Mouse (Mus musculus) megakaryocyte, embryonic 14.5 days (primary cell): ENCODE data around the gene Apbb1. TPM values are rescaled to one million over a fixed set of nuclear protein-coding genes. Genes with fewer than 3 reads are reported as not detected.

Experiments
- H3K27me3 ChIP-seq: replicated peaks from 2 replicates; pipeline ENCODE3; 2012; ENCODE audit warnings: inconsistent platforms
- H3K36me3 ChIP-seq: replicated peaks from 2 replicates; pipeline ENCODE3; 2012; ENCODE audit warnings: low read length, inconsistent platforms, mixed read lengths
- H3K4me1 ChIP-seq: 2 replicates; pipeline ENCODE4 v1.6.1; 2012; ENCODE audit warnings: inconsistent platforms
- H3K4me3 ChIP-seq: replicated peaks from 2 replicates; pipeline ENCODE3; 2012; ENCODE audit warnings: moderate library complexity, mild to moderate bottlenecking, inconsistent platforms
- H3K9me3 ChIP-seq: 2 replicates; pipeline ENCODE4 v1.6.1; 2012; ENCODE audit warnings: inconsistent platforms
- FLI1 ChIP-seq: IDR thresholded peaks from 2 replicates; pipeline ENCODE4 v1.6.1; 2012; ENCODE audit warnings: low read length, inconsistent platforms, mixed read lengths
- GATA1 ChIP-seq: IDR thresholded peaks from 3 replicates; pipeline ENCODE4 v1.6.1; 2012; ENCODE audit warnings: mixed read lengths, low read length, inconsistent platforms, borderline replicate concordance
- polyA plus RNA-seq: library from polyadenylated mRNA; stranded (reverse); fragments of >175 nt; gene quantifications from 2 replicates; pipeline ENCODE4 v1.2.3, GENCODE M21; 2012; ENCODE audit warnings: low replicate concordance; ENCODE audit not compliant: insufficient read depth

Gene Apbb1
- polyA plus RNA-seq, 1 experiment, result 4.3 TPM

DNA sequence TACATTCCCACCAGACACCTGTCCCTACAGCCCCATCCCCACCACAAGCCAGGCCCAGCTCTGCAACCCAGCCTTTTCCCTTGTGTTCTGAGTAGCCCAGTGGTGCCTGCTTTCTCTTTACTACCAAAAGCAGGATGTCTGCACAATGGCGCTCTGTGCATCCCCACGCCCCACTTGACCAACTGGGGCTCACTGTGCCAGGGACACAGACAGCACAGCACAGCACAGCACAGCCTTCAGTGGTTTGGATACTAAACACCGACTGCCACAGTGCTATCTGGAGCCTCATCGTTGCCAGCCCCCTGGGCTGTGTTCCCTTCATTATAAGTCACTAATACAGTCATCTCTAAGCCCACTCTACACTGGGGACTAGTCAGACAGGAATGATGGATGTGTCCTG, 6.9 kb downstream of the Apbb1 start:
- H3K4me3 ChIP-seq, result no peak overlapping the region
- TF ChIP-seq FLI1 (no peak), GATA1 (no peak)
- H3K4me1 ChIP-seq, result peaks cover 3% of the 10 kb centered on the region; the same call in 1 of the 2 replicates
- no peaks in the 10 kb centered on the region for H3K36me3 ChIP-seq
- no peaks in the 10 kb centered on the region for H3K9me3 ChIP-seq
- peaks cover 72% of the 10 kb centered on the region for H3K27me3 ChIP-seq

DNA sequence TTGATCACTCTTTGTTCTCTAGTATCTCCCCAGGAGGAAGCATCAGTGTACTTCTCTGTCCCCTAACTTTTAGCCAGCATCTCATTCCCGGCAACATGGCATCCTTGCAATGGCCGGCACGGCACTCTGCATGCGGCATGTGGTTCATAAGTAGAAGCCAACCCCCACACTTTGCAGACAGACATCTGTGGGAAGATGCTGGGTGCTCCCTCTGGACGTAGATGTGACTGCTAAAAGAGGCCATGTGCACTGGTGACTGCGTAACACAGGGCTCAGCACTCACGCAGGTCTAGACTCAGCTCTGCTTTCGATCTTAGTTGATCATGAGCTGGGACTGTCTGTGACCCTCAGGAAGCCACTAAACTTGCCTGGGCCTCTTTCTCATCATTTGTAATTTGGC, 8.5 kb downstream of the Apbb1 start:
- no peaks in the 10 kb centered on the region for H3K9me3 ChIP-seq
- no peak for TF ChIP-seq FLI1
- TF ChIP-seq GATA1, result no peak
- no peak overlapping the region for H3K4me3 ChIP-seq
- peaks cover 69% of the 10 kb centered on the region for H3K27me3 ChIP-seq
- H3K4me1 ChIP-seq, result peaks cover 3% of the 10 kb centered on the region; the same call in 1 of the 2 replicates
- no peaks in the 10 kb centered on the region for H3K36me3 ChIP-seq

DNA sequence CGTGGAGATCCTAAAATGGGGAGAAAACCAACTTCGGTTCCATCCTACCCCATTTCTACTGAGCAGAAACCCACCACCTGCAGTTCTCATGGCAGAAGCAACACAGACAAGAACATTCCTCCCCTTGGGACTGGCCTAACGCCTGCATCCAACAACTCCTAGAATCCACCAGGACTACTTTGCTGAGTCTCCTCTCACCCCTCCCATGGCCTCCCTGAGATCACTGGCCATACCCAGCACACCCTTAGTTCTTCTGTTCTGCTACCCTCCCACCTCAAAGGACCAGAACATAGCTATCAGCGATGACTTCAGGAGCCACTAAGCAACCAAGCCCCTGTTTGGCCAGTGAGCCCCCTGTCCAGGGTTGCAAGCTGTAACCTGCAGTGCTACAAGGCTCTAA, 10.7 kb downstream of the Apbb1 start:
- TF ChIP-seq FLI1, result no peak
- TF ChIP-seq GATA1, result no peak
- H3K4me3 ChIP-seq, result no peak overlapping the region
- no peaks in the 10 kb centered on the region for H3K36me3 ChIP-seq
- H3K4me1 ChIP-seq, result peaks cover 3% of the 10 kb centered on the region; the same call in 1 of the 2 replicates
- H3K9me3 ChIP-seq, result no peaks in the 10 kb centered on the region
- H3K27me3 ChIP-seq, result peaks cover 72% of the 10 kb centered on the region

DNA sequence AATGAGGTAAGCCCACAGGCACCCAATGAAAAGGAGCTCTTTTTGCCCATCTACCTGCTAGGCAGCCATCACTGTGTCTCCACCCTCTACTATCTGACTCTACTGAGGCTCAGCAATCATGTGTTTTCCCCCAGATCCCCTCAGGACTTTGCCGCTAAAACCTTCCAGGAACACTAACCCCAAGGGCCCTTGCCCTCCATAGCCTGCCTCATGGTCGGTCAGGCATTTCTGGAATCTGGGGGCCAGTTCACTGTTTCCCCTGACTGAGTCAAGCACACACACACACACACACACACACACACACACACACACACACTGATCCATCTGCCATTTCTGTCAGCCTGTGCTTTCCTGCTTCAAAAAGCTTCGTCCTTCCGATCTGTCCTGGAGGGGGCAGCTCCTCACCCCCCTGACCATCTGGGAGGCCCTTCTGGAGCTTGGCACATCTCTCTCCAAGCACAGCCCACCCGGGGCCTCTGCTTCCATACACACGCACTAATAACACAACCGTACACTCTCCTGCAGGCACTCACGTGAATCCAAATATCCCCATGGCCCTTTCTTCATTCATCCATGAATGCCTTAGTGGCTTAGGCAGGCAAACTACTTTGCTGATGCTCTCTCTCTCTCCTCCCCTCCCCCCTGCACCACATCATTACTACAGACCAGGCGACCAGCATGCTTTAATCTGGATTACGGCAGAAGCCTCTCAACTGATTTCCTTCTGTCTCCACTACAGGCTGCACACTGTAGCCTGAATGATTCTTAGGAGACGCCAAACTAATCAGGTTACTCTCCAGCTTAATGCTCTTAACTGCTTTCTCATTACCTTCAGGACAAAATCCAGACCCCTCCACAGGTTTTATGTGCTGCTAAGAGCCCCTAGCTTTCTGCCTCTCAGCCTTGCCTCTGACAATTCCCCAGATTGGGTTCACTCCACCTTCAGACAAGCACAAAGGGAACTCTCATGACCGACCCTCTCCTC, 11.6 kb downstream of the Apbb1 start:
- H3K36me3 ChIP-seq, result no peaks in the 10 kb centered on the region
- no peak overlapping the region for H3K4me3 ChIP-seq
- peaks cover 76% of the 10 kb centered on the region for H3K27me3 ChIP-seq
- TF ChIP-seq FLI1, result no peak
- TF ChIP-seq GATA1, result no peak
- peaks cover 3% of the 10 kb centered on the region; the same call in 1 of the 2 replicates for H3K4me1 ChIP-seq
- no peaks in the 10 kb centered on the region for H3K9me3 ChIP-seq

DNA sequence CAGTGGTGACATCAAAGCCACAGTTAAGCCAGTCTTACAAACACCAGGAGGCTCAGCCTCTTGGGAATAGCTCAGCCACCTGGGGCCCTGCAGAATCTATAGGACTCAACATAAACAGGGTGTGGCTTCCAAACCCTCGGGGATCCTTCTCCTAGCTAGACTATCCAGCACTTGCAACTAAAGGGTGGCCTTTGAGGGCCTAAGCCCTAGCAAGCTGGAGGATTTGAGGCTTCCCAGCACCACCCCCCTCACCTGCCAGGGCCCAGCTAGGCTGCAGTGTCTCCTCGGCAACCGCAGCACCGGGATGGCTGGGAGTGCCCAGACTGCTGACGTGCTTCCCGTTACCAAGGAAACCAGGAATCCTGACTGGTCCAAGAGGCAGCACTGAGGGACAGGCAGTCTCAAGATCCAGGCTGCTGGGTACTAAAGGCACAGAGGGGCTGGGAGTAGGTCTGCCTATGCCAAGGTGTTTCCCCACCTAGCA, 12.4 kb downstream of the Apbb1 start:
- peaks cover 74% of the 10 kb centered on the region for H3K27me3 ChIP-seq
- H3K4me1 ChIP-seq, result peaks cover 3% of the 10 kb centered on the region; the same call in 1 of the 2 replicates
- TF ChIP-seq FLI1 (no peak), GATA1 (no peak)
- no peak overlapping the region for H3K4me3 ChIP-seq
- H3K36me3 ChIP-seq, result no peaks in the 10 kb centered on the region
- no peaks in the 10 kb centered on the region for H3K9me3 ChIP-seq

DNA sequence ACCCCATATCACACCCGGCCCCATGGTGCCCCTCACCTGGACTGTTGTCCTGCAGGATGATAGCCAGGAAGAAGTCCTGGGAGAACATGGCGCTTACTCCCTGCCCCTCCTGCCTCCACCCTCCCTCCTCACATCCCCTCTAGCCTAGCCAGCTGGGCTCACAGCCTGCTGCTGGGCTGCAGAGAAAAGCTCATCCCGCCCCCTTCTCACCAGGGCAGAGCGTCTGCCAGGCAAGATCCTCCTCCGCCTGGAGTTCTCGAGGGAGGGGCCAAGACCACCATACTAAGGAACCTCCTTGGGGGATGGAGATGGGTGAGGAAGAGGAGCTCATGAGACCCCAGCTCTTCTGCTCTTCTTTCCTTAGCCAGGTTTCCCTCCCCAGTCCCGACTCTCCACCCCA, 12.9 kb downstream of the Apbb1 start:
- Histone ChIP-seq H3K4me1 (peaks cover 3% of the 10 kb centered on the region; the same call in 1 of the 2 replicates), H3K27me3 (peaks cover 69% of the 10 kb centered on the region), H3K4me3 (no peak overlapping the region), H3K9me3 (no peaks in the 10 kb centered on the region), H3K36me3 (no peaks in the 10 kb centered on the region)
- TF ChIP-seq FLI1, result no peak
- no peak for TF ChIP-seq GATA1

DNA sequence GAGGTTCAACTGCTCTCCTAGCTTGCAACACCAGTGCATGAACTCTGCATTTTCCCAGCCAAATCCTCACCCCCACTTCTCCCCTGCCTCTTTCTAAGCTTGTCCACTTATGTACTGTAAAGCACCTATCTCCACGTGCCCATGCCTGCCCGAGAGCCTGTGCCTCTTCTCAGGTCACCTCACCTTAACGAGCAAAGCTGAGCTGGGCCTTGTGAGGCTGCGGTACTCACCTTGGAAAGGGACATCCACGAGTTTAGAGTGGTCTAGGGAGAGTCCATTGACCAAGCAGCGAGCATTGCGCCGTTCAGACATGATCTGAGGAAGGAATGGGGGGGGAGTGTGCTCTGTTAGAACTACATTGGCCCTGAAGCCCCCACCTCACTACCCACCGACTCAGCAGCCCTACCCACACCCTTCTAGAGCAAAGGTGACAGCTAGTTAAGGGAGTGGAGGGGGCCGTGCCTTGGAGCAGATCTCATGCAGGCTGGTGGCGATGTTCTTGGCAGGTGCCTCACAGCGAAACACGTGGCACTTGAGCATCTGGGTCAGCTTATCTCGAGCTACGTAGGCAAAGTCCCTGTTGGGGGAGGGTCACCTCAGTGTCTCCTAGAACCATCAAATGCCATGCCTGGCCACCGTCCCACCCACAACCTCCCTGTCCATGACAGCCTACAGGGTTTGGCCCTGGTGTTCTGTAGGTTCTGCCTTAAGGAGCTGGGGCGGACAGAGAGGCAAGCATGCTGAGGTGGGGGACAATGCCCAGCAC, 16.2 kb downstream of the Apbb1 start:
- Histone ChIP-seq H3K36me3 (no peaks in the 10 kb centered on the region), H3K27me3 (peaks cover 66% of the 10 kb centered on the region), H3K9me3 (no peaks in the 10 kb centered on the region), H3K4me1 (0 out of 2 replicates have a peak, but pooled peaks cover 3% of the 10 kb centered on the region), H3K4me3 (no peak overlapping the region)
- TF ChIP-seq FLI1 (no peak), GATA1 (no peak)

DNA sequence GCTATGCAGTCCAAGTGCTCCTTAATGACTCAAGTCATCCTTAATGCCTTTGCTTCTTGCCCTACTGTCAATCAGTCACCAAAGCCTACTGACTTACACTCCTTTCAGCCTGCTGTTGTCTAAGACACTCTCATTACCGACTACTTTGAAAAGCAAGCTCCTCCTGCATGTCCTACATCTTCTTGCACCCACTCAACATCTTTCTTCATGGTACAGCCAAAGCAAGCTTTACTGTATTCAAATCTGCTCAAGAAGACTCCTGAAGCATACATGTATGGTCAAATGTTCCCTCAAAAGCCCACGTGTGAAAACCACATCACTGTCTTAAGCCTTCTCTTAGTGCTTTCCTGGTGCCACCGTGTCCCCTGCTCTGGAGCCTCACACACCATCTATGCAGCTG, 18.1 kb downstream of the Apbb1 start:
- Histone ChIP-seq H3K4me3 (no peak overlapping the region), H3K36me3 (peaks cover 11% of the 10 kb centered on the region), H3K9me3 (no peaks in the 10 kb centered on the region), H3K4me1 (peaks cover 15% of the 10 kb centered on the region), H3K27me3 (peaks cover 48% of the 10 kb centered on the region)
- TF ChIP-seq FLI1, result no peak
- no peak for TF ChIP-seq GATA1

DNA sequence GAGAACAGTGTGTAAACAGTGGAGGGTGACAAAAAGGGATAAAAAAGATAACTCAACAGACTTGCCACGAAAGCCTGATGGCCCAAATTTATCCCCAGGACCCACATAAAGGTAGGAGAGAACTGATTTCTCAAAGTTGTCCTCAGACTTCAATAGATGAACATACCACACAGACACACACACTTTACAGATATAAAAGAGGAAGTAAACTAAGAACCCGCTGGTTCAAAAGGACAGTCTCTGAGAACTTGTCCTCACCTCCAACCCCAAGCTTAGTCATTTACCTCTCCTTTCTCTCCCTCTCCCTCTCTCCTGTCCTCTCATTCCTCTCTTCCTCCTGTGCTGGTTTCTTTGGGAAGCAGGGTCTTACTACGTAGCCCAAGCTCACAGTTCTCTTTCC, 19.1 kb downstream of the Apbb1 start:
- no peak overlapping the region for H3K4me3 ChIP-seq
- H3K4me1 ChIP-seq, result peaks cover 15% of the 10 kb centered on the region
- no peak for TF ChIP-seq FLI1
- TF ChIP-seq GATA1, result no peak
- peaks cover 42% of the 10 kb centered on the region for H3K27me3 ChIP-seq
- no peaks in the 10 kb centered on the region for H3K9me3 ChIP-seq
- H3K36me3 ChIP-seq, result peaks cover 21% of the 10 kb centered on the region
